Mouse (Mus musculus) ES-E14 (cell line): ENCODE measurements around the gene Eps8l1.

Experiments used
- HCFC1 ChIP-seq: IDR thresholded peaks from 2 replicates; pipeline ENCODE4 v1.6.1; 2012; ENCODE audit warnings: low read length, inconsistent platforms, borderline replicate concordance; ENCODE audit not compliant: insufficient read depth
- MAFK ChIP-seq: IDR thresholded peaks from 2 replicates; pipeline ENCODE4 v1.6.1; 2014; ENCODE audit warnings: mild to moderate bottlenecking, low read depth, low read length, inconsistent platforms; ENCODE audit not compliant: insufficient read depth
- ZC3H11A ChIP-seq: IDR thresholded peaks from 2 replicates; pipeline ENCODE4 v1.6.1; 2012; ENCODE audit warnings: low read depth, mild to moderate bottlenecking, inconsistent platforms, low read length, borderline replicate concordance

DNA sequence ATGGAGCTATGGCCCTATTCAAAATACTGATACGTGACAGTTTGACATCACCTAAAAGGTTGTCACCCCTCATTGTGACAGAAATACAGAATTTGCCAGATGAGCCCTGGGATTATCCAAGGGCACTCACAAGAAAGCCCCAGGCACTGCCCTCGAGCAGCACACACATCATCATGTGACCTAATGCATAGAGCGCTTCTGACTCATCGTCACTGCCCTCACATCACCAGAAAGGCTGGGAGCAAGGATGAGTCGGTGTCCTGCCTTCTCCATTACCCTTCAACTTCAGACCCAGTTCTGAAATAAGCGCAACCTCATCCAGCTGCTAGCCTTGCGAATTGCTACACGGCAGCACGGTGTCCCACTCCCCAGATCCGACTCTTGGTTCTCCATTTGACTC lies 19.9 kb upstream of the Eps8l1 start:
- TF ChIP-seq MAFK (no peak), ZC3H11A (no peak), HCFC1 (no peak)
